Mouse (Mus musculus) forebrain, embryonic 10.5 days (tissue): ENCODE results near the gene Hist1h2bp. TPM values are rescaled to one million over a fixed set of nuclear protein-coding genes. Genes with fewer than 3 reads are reported as not detected.
A peak's percentile ranks its signal among the peaks of the same experiment; 100 is the strongest.
"Not testable (repeated sequence)": the region's sequence is repeated elsewhere in the genome, so short reads cannot be mapped to it uniquely, and the experiment has no call there.

Experiments used
- DNase-seq: peaks from one replicate; pipeline ENCODE4 v3.0.0-alpha.2; 2017; ENCODE audit warnings: low spot score; ENCODE audit errors: extremely low spot score
- H3K27ac ChIP-seq: fragments of 300-500 bp; sonication (generic); 2 replicates; pipeline ENCODE4 v1.5.1; 2016; ENCODE audit warnings: mild to moderate bottlenecking
- H3K27me3 ChIP-seq: fragments of 300-500 bp; sonication (generic); 2 replicates; pipeline ENCODE4 v1.6.1; 2016; ENCODE audit warnings: mild to moderate bottlenecking; ENCODE audit not compliant: poor library complexity, severe bottlenecking
- H3K36me3 ChIP-seq: fragments of 300-500 bp; sonication (generic); replicated peaks from 2 replicates; pipeline ENCODE4 v1.6.1; 2016; ENCODE audit warnings: mild to moderate bottlenecking, moderate library complexity
- H3K4me1 ChIP-seq: fragments of 300-500 bp; sonication (generic); 2 replicates; pipeline ENCODE4 v1.6.1; 2016
- H3K4me3 ChIP-seq: fragments of 300-500 bp; sonication (generic); 2 replicates; pipeline ENCODE4 v1.5.1; 2016; ENCODE audit warnings: mild to moderate bottlenecking, moderate library complexity
- H3K9me3 ChIP-seq: fragments of 300-500 bp; sonication (generic); 2 replicates; pipeline ENCODE4 v1.6.1; 2016; ENCODE audit warnings: mild to moderate bottlenecking, moderate library complexity
- WGBS: fragments of 180-500 bp; shearing (Covaris S2); methylation state at CpG from one replicate; pipeline ENCODE4 v1.1.7; 2016; 5-methylcytosine and 5-hydroxymethylcytosine counted together
- polyA plus RNA-seq: library from polyadenylated mRNA; unstranded; fragments of >200 nt; fragmentation: Nextera tagmentation; extraction: Ambion mirVana; gene quantifications from 2 replicates; pipeline ENCODE4 v1.2.1, GENCODE M21; 2016

The Hist1h2bp gene
- polyA plus RNA-seq, 1 experiment from 2014 or later: 4.3 TPM

DNA sequence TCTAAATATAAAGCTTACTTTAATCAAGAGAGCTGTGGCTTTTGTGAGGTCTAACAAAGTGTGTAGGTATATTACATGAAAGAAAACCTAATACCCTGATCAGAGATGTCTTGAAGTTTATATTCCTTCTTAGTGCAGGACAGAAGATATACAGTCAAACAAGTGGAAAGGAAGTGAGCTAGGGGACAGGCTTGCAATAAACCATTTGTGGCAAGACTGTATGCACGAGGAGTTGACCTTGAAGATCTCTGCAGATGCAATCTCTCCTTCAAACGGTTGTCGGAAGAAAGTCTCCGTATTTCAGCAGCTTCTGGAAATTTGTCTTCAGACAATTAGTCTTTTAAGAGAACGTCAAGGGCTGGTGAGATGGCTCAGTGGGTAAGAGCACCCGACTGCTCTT, 2.7 kb downstream of the Hist1h2bp start:
- peak overlapping the region; percentile 91 for H3K27ac ChIP-seq
- DNase-seq: no peak
- 70% methylated on average over 6 of the region's 6 CpGs for WGBS

GRCm38 (mm10) chr13:21790601-21791283, 3.5 kb downstream of the Hist1h2bp start:
- H3K27ac ChIP-seq: peak overlapping the region; percentile 86
- 7% methylated on average over 18 of the region's 18 CpGs for WGBS
- H3K27me3 ChIP-seq: no peaks in the 10 kb centered on the region
- H3K4me1 ChIP-seq: peaks cover 40% of the 10 kb centered on the region
- H3K4me3 ChIP-seq: peak overlapping the region; percentile 41
- DNase-seq: peak; percentile 34
- no peaks in the 10 kb centered on the region for H3K36me3 ChIP-seq
- H3K9me3 ChIP-seq: no peaks in the 10 kb centered on the region

More for the DNA sequence above, 2.7 kb downstream of the Hist1h2bp start:
- H3K9me3 ChIP-seq: no peaks in the 10 kb centered on the region
- H3K4me3 ChIP-seq: no peak overlapping the region
- no peaks in the 10 kb centered on the region for H3K36me3 ChIP-seq
- H3K4me1 ChIP-seq: peaks cover 48% of the 10 kb centered on the region
- H3K27me3 ChIP-seq: no peaks in the 10 kb centered on the region

GRCm38 (mm10) chr13:21795584-21795983, 8.3 kb downstream of the Hist1h2bp start:
- Histone ChIP-seq H3K9me3 (no peaks in the 10 kb centered on the region), H3K4me1 (peaks cover 8% of the 10 kb centered on the region), H3K4me3 (no peak overlapping the region), H3K27ac (no peak overlapping the region), H3K36me3 (no peaks in the 10 kb centered on the region), H3K27me3 (no peaks in the 10 kb centered on the region)
- WGBS: 91% methylated on average over 7 of the region's 7 CpGs
- no peak for DNase-seq

- not testable (repeated sequence) for H3K36me3 ChIP-seq, DNase-seq, H3K4me1 ChIP-seq, H3K27me3 ChIP-seq, H3K9me3 ChIP-seq, H3K27ac ChIP-seq, H3K4me3 ChIP-seq
These were observed 9.9 kb downstream of the Hist1h2bp start for GRCm38 (mm10) chr13:21797163-21797562.

GRCm38 (mm10) chr13:21803058-21803457, 15.8 kb downstream of the Hist1h2bp start:
- not testable (repeated sequence) for H3K4me3 ChIP-seq, H3K9me3 ChIP-seq, H3K27me3 ChIP-seq, H3K36me3 ChIP-seq, H3K4me1 ChIP-seq, DNase-seq, H3K27ac ChIP-seq
- WGBS: no CpG with 5 or more reads among the region's 4 CpGs

GRCm38 (mm10) chr13:21810073-21810472, 22.8 kb downstream of the Hist1h2bp start, which contains the start of the genes Hist1h2bq and Hist1h2ao:
TSS of gene Hist1h2bq (minus strand) at chr13:21810197.
TSS of gene Hist1h2ao (plus strand) at chr13:21810465.
- not testable (repeated sequence) for H3K9me3 ChIP-seq, H3K4me3 ChIP-seq, DNase-seq, H3K36me3 ChIP-seq, H3K4me1 ChIP-seq, H3K27ac ChIP-seq, H3K27me3 ChIP-seq
- no CpG with 5 or more reads among the region's 23 CpGs for WGBS

DNA sequence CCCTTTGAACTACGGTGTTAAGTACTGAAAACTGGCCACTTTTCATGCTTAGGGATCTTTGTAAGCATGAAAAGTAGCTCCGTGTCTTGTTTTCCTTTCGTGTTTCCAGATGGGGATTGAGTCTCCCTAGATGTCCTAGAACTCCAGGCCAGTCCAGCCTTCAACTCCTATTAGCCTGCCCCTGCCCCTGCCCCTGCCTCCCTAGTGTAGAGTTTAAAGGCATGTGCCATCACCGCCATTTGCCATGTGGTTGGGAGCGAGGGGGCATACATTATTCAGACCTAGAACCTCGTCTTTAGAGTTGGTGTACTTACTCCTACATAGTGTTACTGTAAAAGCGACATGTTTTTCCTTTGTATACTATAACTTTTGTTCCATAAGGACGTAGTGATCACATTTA, 23.8 kb downstream of the Hist1h2bp start:
- not testable (repeated sequence) for H3K27me3 ChIP-seq, H3K4me3 ChIP-seq, H3K4me1 ChIP-seq, H3K9me3 ChIP-seq, DNase-seq, H3K36me3 ChIP-seq, H3K27ac ChIP-seq
- no CpG with 5 or more reads among the region's 8 CpGs for WGBS

GRCm38 (mm10) chr13:21811539-21811938, 24.3 kb downstream of the Hist1h2bp start, which contains the start of gene Hist1h4m:
TSS of gene Hist1h4m (plus strand) at chr13:21811746.
- not testable (repeated sequence) for H3K4me1 ChIP-seq, H3K27me3 ChIP-seq, H3K9me3 ChIP-seq, DNase-seq, H3K36me3 ChIP-seq
- Histone ChIP-seq H3K27ac (peak within 1 kb of the TSS; percentile 77), H3K4me3 (peak within 1 kb of the TSS; percentile 34; the same call in 1 of the 2 replicates)
- WGBS: no CpG with 5 or more reads among the region's 24 CpGs

DNA sequence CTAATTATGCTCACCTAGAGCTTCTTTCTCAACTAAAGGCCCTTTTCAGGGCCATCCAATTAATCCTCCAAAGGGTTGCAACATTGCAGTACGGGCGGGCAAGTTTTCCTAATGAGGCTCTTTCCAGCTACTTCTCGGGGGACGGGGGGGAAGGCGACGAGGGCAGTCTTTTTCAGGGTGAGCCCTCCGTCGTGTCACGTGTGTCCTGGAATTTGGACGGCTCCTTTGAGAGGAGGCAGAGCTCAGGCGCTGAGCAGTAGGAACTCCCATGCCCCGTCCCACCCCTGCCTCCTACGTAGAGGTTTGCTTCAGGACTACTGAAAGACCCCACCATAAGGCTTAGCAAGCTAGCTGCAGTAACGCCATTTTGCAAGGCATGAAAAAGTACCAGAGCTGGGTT, 24.8 kb downstream of the Hist1h2bp start:
- H3K4me3 ChIP-seq: peak overlapping the region; percentile 34; the same call in 1 of the 2 replicates
- not testable (repeated sequence) for H3K9me3 ChIP-seq, H3K27me3 ChIP-seq, H3K36me3 ChIP-seq, DNase-seq, H3K4me1 ChIP-seq
- 0% methylated on average over 14 of the region's 14 CpGs for WGBS
- peak overlapping the region; percentile 77 for H3K27ac ChIP-seq

- not testable (repeated sequence) for H3K9me3 ChIP-seq
These were observed 33.0 kb downstream of the Hist1h2bp start for GRCm38 (mm10) chr13:21820082-21820890.

DNA sequence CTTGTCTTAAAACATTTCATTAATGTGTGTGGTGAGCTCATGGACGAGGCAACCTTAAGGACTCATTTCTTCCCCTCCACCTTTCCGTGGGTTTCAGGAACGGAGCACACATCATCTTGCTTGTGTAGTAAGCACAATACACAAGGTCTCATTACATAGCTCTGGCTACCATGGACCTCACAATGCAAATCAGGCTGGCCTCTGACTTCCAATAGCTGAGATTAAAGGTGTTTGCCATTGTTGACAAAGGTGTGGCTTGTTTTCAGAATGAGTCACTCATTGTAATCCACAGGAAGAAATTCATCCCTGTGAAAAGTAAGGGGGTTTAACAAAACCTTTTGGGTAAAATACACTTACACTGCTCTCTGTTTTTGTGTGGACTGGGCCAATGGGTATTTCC, 41.2 kb downstream of the Hist1h2bp start:
- no peak for DNase-seq
- Histone ChIP-seq H3K27ac (peak overlapping the region; percentile 62), H3K36me3 (peaks cover 7% of the 10 kb centered on the region), H3K4me1 (peaks cover 4% of the 10 kb centered on the region), H3K9me3 (no peaks in the 10 kb centered on the region), H3K4me3 (no peak overlapping the region), H3K27me3 (no peaks in the 10 kb centered on the region)
- WGBS: 82% methylated on average over 3 of the region's 3 CpGs

More at GRCm38 (mm10) chr13:21820082-21820890, 33.0 kb downstream of the Hist1h2bp start:
- not testable (repeated sequence) for H3K27ac ChIP-seq, H3K27me3 ChIP-seq, H3K4me1 ChIP-seq, H3K36me3 ChIP-seq, H3K4me3 ChIP-seq, DNase-seq
- WGBS: 66% methylated on average over 7 of the region's 16 CpGs

DNA sequence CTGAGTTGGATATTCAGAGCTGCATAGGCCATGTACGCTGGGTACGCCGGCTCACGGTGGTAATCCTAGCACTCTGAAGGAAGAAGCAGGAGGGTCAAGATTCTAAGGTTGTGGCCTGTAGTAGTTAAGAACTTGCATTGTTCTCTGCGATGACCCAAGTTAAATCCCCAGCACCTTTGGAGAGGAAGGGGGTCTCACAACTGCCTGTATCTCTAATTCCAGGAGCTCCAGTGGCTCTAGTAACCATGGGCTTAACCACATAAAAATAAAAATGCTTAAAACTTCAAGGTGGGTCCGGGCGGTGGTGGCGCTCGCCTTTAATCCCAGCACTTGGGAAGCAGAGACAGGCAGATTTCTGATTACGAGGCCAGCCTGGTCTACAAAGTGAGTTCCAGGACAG, 43.1 kb downstream of the Hist1h2bp start:
- 90% methylated on average over 10 of the region's 10 CpGs for WGBS
- H3K9me3 ChIP-seq: no peaks in the 10 kb centered on the region
- peaks cover 7% of the 10 kb centered on the region for H3K36me3 ChIP-seq
- H3K4me3 ChIP-seq: peak overlapping the region; percentile 18
- H3K27me3 ChIP-seq: no peaks in the 10 kb centered on the region
- peak overlapping the region; percentile 72 for H3K27ac ChIP-seq
- DNase-seq: peak; percentile 19
- H3K4me1 ChIP-seq: peaks cover 4% of the 10 kb centered on the region
